Mouse (Mus musculus): ENCODE results near the gene Ppp1r12c.

Ppp1r12c gene

GRCm38 (mm10) chr7:4516332-4517050 lies 15.0 kb upstream of the Ppp1r12c start, which contains the start of gene Tnnt1:
TSS of gene Tnnt1 (minus strand) at chr7:4516382.
- no peak for DNase-seq (ENCODE audit: low spot score in 2 of 2)

GRCm38 (mm10) chr7:4515853-4516252 lies 14.4 kb upstream of the Ppp1r12c start:
- DNase-seq (ENCODE audit: low spot score in 2 of 2) = no peak

GRCm38 (mm10) chr7:4513829-4514712 lies 12.6 kb upstream of the Ppp1r12c start:
- DNase-seq (ENCODE audit: low spot score in 2 of 2) = no peak

- DNase-seq (ENCODE audit: low spot score in 2 of 2) = no peak
Measured at GRCm38 (mm10) chr7:4513236-4513635, 11.8 kb upstream of the Ppp1r12c start.

GRCm38 (mm10) chr7:4511489-4512224 lies 10.2 kb upstream of the Ppp1r12c start:
- no peak for DNase-seq (ENCODE audit: low spot score in 2 of 2)

GRCm38 (mm10) chr7:4509863-4510608 lies 8.6 kb upstream of the Ppp1r12c start:
- DNase-seq (ENCODE audit: low spot score in 2 of 2) = peak; percentile 56 to 57

GRCm38 (mm10) chr7:4508739-4509116 lies 7.2 kb upstream of the Ppp1r12c start:
- no peak for DNase-seq (ENCODE audit: low spot score in 2 of 2)

GRCm38 (mm10) chr7:4508062-4508738 lies 6.7 kb upstream of the Ppp1r12c start:
- DNase-seq (ENCODE audit: low spot score in 2 of 2) = peak in 1 of 2 experiments; percentile 60

GRCm38 (mm10) chr7:4507220-4507619 lies 5.7 kb upstream of the Ppp1r12c start:
- DNase-seq (ENCODE audit: low spot score in 2 of 2) = no peak

GRCm38 (mm10) chr7:4504646-4505435 lies 3.4 kb upstream of the Ppp1r12c start:
- no peak for DNase-seq (ENCODE audit: low spot score in 2 of 2)

GRCm38 (mm10) chr7:4503858-4504257 lies 2.4 kb upstream of the Ppp1r12c start:
- DNase-seq (ENCODE audit: low spot score in 2 of 2) = no peak

GRCm38 (mm10) chr7:4503100-4503499 lies 1.6 kb upstream of the Ppp1r12c start:
- DNase-seq (ENCODE audit: low spot score in 2 of 2) = no peak

GRCm38 (mm10) chr7:4502421-4503090 lies 1.1 kb upstream of the Ppp1r12c start:
- DNase-seq (ENCODE audit: low spot score in 2 of 2) = peak in 1 of 2 experiments; percentile 70

- DNase-seq (ENCODE audit: low spot score in 2 of 2) = peak; percentile 66 to 68
Measured at GRCm38 (mm10) chr7:4500892-4501471, 498 bp downstream of the Ppp1r12c start.

- no peak for DNase-seq (ENCODE audit: low spot score in 2 of 2)
Measured at GRCm38 (mm10) chr7:4499034-4499433, 2.4 kb downstream of the Ppp1r12c start.

- DNase-seq (ENCODE audit: low spot score in 2 of 2) = peak in 1 of 2 experiments; percentile 67
Measured at GRCm38 (mm10) chr7:4498251-4498650, 3.2 kb downstream of the Ppp1r12c start.

- DNase-seq (ENCODE audit: low spot score in 2 of 2) = no peak
Measured at GRCm38 (mm10) chr7:4497271-4497903, 4.1 kb downstream of the Ppp1r12c start.

- DNase-seq (ENCODE audit: low spot score in 2 of 2) = no peak
Measured at GRCm38 (mm10) chr7:4496468-4496867, 5.0 kb downstream of the Ppp1r12c start.

GRCm38 (mm10) chr7:4493991-4494390 lies 7.5 kb downstream of the Ppp1r12c start:
- no peak for DNase-seq (ENCODE audit: low spot score in 2 of 2)
